Mouse (Mus musculus) layer of hippocampus, adult 9-11 months (tissue): ENCODE data around the gene Wtip.
"Not testable (repeated sequence)": the region's sequence is repeated elsewhere in the genome, so short reads cannot be mapped to it uniquely, and the experiment has no call there.

ENCODE experiments used
- DNase-seq: peaks from one replicate; pipeline ENCODE4 v3.0.0; 2022

The Wtip gene

GRCm38 (mm10) chr7:34116601-34117000 is 16.5 kb downstream of the Wtip start:
- no peak for DNase-seq

GRCm38 (mm10) chr7:34109190-34109589 is 23.9 kb downstream of the Wtip start:
- DNase-seq, result no peak

- no peak for DNase-seq
Observed at GRCm38 (mm10) chr7:34101276-34101675, 31.8 kb downstream of the Wtip start.

GRCm38 (mm10) chr7:34100002-34100401 is 33.1 kb downstream of the Wtip start:
- DNase-seq, result no peak

- no peak for DNase-seq
Observed at GRCm38 (mm10) chr7:34094911-34095481, 38.1 kb downstream of the Wtip start, which contains the start of gene Scgb1b30. Scgb1b30 (plus strand) TSS chr7:34095431.

GRCm38 (mm10) chr7:34068132-34068531 is 64.9 kb downstream of the Wtip start:
- DNase-seq, result not testable (repeated sequence)
